Comparison of ENCODE assay signal across 19 mouse cellular contexts in the genomic region with DNA sequence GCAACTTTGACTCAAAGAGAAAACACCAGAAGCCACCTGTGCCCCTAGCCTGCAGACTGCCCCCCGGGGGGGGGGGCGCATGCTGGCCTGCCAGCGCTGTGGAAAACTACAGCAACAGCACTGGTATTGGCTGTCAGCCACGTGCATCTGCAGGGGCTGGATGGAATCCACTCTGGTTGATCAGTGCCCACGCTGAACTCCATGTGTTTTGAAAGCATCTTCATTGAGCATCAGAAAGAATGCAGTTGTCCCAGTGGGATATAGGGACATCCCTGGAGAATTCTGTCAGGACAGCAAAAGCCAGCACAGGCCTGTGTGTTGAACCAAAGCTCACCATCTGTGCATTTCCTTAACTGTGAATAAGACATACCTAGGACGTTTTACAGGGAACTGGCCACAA. TPM values are rescaled to one million over a fixed set of nuclear protein-coding genes. Genes with fewer than 3 reads are reported as not detected.
DNase-seq lines count a peak whose midpoint lies in the region; ATAC-seq and TF ChIP-seq lines count a peak whose summit lies in the region.
"Had no signal": no experiment of that assay in that cellular context is flagged by ENCODE, and none has a peak within 500 bp of the region (broad histone marks: within the 10 kb centered on the region; RNA-seq: fewer than 3 reads in every experiment).

No protein-coding gene starts in this region.

- H3K4me1 ChIP-seq in forebrain, postnatal 0 days (ENCODE audit: insufficient read depth) = no peaks in the 10 kb centered on the region
- no peaks in the 10 kb centered on the region for H3K4me1 ChIP-seq in forebrain, embryonic 16.5 days (replicated peaks; ENCODE audit: control insufficient read depth, insufficient read depth, low read length)
- H3K4me1 ChIP-seq in midbrain, postnatal 0 days (ENCODE audit: insufficient read depth, low read length) = no peaks in the 10 kb centered on the region
- peaks cover 6% of the 10 kb centered on the region for H3K4me1 ChIP-seq in midbrain, embryonic 13.5 days (replicated peaks)
- no peaks in the 10 kb centered on the region for H3K4me1 ChIP-seq in lung, postnatal 0 days (ENCODE audit: insufficient read depth, low read depth, low read length)
- no peaks in the 10 kb centered on the region for H3K4me1 ChIP-seq in intestine, embryonic 16.5 days (ENCODE audit: control insufficient read depth, insufficient read depth, low read length)
- H3K4me1 ChIP-seq: megakaryocyte, embryonic 14.5 days had no signal

- H3K4me2 ChIP-seq in forebrain, postnatal 0 days (ENCODE audit: low read depth) = no peak overlapping the region
- no peak overlapping the region for H3K4me2 ChIP-seq in forebrain, embryonic 16.5 days (ENCODE audit: low read length)
- H3K4me2 ChIP-seq in midbrain, postnatal 0 days (ENCODE audit: low read depth, low read length, poor library complexity, severe bottlenecking) = no peak overlapping the region
- H3K4me2 ChIP-seq in midbrain, embryonic 13.5 days (replicated peaks) = no peak overlapping the region
- H3K4me2 ChIP-seq in lung, postnatal 0 days (replicated peaks; ENCODE audit: low read depth, low read length) = no peak overlapping the region
- no peak overlapping the region for H3K4me2 ChIP-seq in intestine, embryonic 16.5 days (ENCODE audit: low read depth, low read length)
- H3K4me2 ChIP-seq: lung, embryonic 15.5 days had no signal

- no peak for TF ChIP-seq CTCF in forebrain, postnatal 0 days (IDR thresholded peaks at IDR 0.05; ENCODE audit: low read depth)
- TF ChIP-seq CTCF in midbrain, postnatal 0 days (IDR thresholded peaks at IDR 0.05) = no peak
- no peak for TF ChIP-seq CTCF in lung, postnatal 0 days (IDR thresholded peaks at IDR 0.05)

- H3K27ac ChIP-seq in forebrain, postnatal 0 days (ENCODE audit: low read depth, low read length) = no peak overlapping the region
- H3K27ac ChIP-seq in forebrain, embryonic 16.5 days (ENCODE audit: low read length) = no peak overlapping the region
- no peak overlapping the region for H3K27ac ChIP-seq in midbrain, postnatal 0 days (ENCODE audit: low read depth, low read length)
- no peak overlapping the region for H3K27ac ChIP-seq in midbrain, embryonic 13.5 days
- H3K27ac ChIP-seq in lung, postnatal 0 days (ENCODE audit: low read length) = no peak overlapping the region
- H3K27ac ChIP-seq in intestine, embryonic 16.5 days (ENCODE audit: low read length) = no peak overlapping the region
- H3K27ac ChIP-seq: lung, embryonic 15.5 days had no signal

- H3K36me3 ChIP-seq in forebrain, postnatal 0 days (ENCODE audit: insufficient read depth) = no peaks in the 10 kb centered on the region
- H3K36me3 ChIP-seq in forebrain, embryonic 16.5 days (ENCODE audit: control insufficient read depth, insufficient read depth) = no peaks in the 10 kb centered on the region
- no peaks in the 10 kb centered on the region for H3K36me3 ChIP-seq in midbrain, postnatal 0 days (ENCODE audit: insufficient read depth, low read length)
- H3K36me3 ChIP-seq in midbrain, embryonic 13.5 days = no peaks in the 10 kb centered on the region
- no peaks in the 10 kb centered on the region for H3K36me3 ChIP-seq in lung, postnatal 0 days (ENCODE audit: insufficient read depth, low read length)
- no peaks in the 10 kb centered on the region for H3K36me3 ChIP-seq in intestine, embryonic 16.5 days (ENCODE audit: control insufficient read depth, insufficient read depth, low read length)
- H3K36me3 ChIP-seq: lung, embryonic 15.5 days had no signal

- no peak overlapping the region for H3K4me3 ChIP-seq in forebrain, postnatal 0 days (ENCODE audit: low read depth, low read length)
- H3K4me3 ChIP-seq in forebrain, embryonic 16.5 days (replicated peaks; ENCODE audit: low read length) = no peak overlapping the region
- H3K4me3 ChIP-seq in midbrain, postnatal 0 days (ENCODE audit: low read depth, low read length) = no peak overlapping the region
- no peak overlapping the region for H3K4me3 ChIP-seq in midbrain, embryonic 13.5 days (replicated peaks)
- H3K4me3 ChIP-seq in lung, postnatal 0 days (ENCODE audit: low read depth, low read length) = no peak overlapping the region
- H3K4me3 ChIP-seq in intestine, embryonic 16.5 days (ENCODE audit: low read length) = no peak overlapping the region
- H3K4me3 ChIP-seq: lung, embryonic 15.5 days; megakaryocyte, embryonic 14.5 days had no signal

- H3K9ac ChIP-seq in forebrain, postnatal 0 days = no peak overlapping the region
- H3K9ac ChIP-seq in forebrain, embryonic 16.5 days (replicated peaks; ENCODE audit: low read depth, low read length) = no peak overlapping the region
- H3K9ac ChIP-seq in midbrain, postnatal 0 days (replicated peaks; ENCODE audit: low read length, poor library complexity, severe bottlenecking) = no peak overlapping the region
- no peak overlapping the region for H3K9ac ChIP-seq in midbrain, embryonic 13.5 days (replicated peaks)
- H3K9ac ChIP-seq in lung, postnatal 0 days (replicated peaks; ENCODE audit: low read depth) = no peak overlapping the region
- H3K9ac ChIP-seq in intestine, embryonic 16.5 days (ENCODE audit: low read depth, low read length) = no peak overlapping the region
- H3K9ac ChIP-seq: lung, embryonic 15.5 days had no signal

- intact Hi-C loops in left cerebral cortex, postnatal 4 days (cut with DNase I) = no loop called here

- DNase-seq in forebrain, postnatal 0 days = peak; percentile 41
- peak; percentile 51 for DNase-seq in midbrain, postnatal 0 days (ENCODE audit: low spot score)
- peak; percentile 64 for DNase-seq in left cerebral cortex, postnatal 4 days
- DNase-seq in gastrocnemius, postnatal 10 days = no peak
- DNase-seq in lung, postnatal 0 days (ENCODE audit: low spot score) = no peak
- DNase-seq: adrenal gland, postnatal 25 days; heart, adult 18-20 months; thymus, postnatal 4 days had no signal

- TF ChIP-seq EP300 in lung, postnatal 0 days (IDR thresholded peaks at IDR 0.05) = no peak

- no peak for ATAC-seq in forebrain, postnatal 0 days
- ATAC-seq in forebrain, embryonic 16.5 days = no peak
- ATAC-seq in midbrain, postnatal 0 days (ENCODE audit: low FRiP score) = no peak
- ATAC-seq in midbrain, embryonic 13.5 days = no peak
- no peak for ATAC-seq in lung, postnatal 0 days
- ATAC-seq in intestine, embryonic 16.5 days = no peak

- 41% methylated on average over 6 of the region's 6 CpGs for WGBS in forebrain, postnatal 0 days
- 34% methylated on average over 6 of the region's 6 CpGs for WGBS in forebrain, embryonic 16.5 days
- 35% methylated on average over 5 of the region's 6 CpGs for WGBS in midbrain, postnatal 0 days
- WGBS in midbrain, embryonic 13.5 days = 58% methylated on average over 6 of the region's 6 CpGs
- WGBS in lung, postnatal 0 days = 58% methylated on average over 6 of the region's 6 CpGs
- 46% methylated on average over 6 of the region's 6 CpGs for WGBS in intestine, embryonic 16.5 days

- H3K9me3 ChIP-seq in forebrain, postnatal 0 days (ENCODE audit: low read length) = no peaks in the 10 kb centered on the region
- no peaks in the 10 kb centered on the region for H3K9me3 ChIP-seq in forebrain, embryonic 16.5 days (ENCODE audit: control insufficient read depth, low read length)
- H3K9me3 ChIP-seq in midbrain, postnatal 0 days (ENCODE audit: low read length) = no peaks in the 10 kb centered on the region
- H3K9me3 ChIP-seq in midbrain, embryonic 13.5 days = no peaks in the 10 kb centered on the region
- H3K9me3 ChIP-seq in lung, postnatal 0 days (ENCODE audit: low read length) = no peaks in the 10 kb centered on the region
- no peaks in the 10 kb centered on the region for H3K9me3 ChIP-seq in intestine, embryonic 16.5 days (ENCODE audit: control insufficient read depth, low read length)
- H3K9me3 ChIP-seq: lung, embryonic 15.5 days; megakaryocyte, embryonic 14.5 days had no signal

- no peaks in the 10 kb centered on the region for H3K27me3 ChIP-seq in forebrain, postnatal 0 days (ENCODE audit: insufficient read depth, low read length)
- H3K27me3 ChIP-seq in forebrain, embryonic 16.5 days (replicated peaks; ENCODE audit: control insufficient read depth, insufficient read depth, low read length) = no peaks in the 10 kb centered on the region
- H3K27me3 ChIP-seq in midbrain, postnatal 0 days (ENCODE audit: insufficient read depth, low read length) = no peaks in the 10 kb centered on the region
- no peaks in the 10 kb centered on the region for H3K27me3 ChIP-seq in midbrain, embryonic 13.5 days
- no peaks in the 10 kb centered on the region for H3K27me3 ChIP-seq in lung, postnatal 0 days (replicated peaks; ENCODE audit: insufficient read depth, low read length)
- H3K27me3 ChIP-seq in intestine, embryonic 16.5 days (replicated peaks; ENCODE audit: control insufficient read depth, insufficient read depth, low read length) = no peaks in the 10 kb centered on the region
- H3K27me3 ChIP-seq: lung, embryonic 15.5 days had no signal

RNA-seq across cellular contexts. Expression of gene Angpt4, which starts 20.0 kb away (rescaled TPM):
- total RNA-seq in forebrain, postnatal 0 days (2014; rRNA removed) = 0.08 and 0.43 TPM in 2 replicates
- 0.06 and 0.19 TPM in 2 replicates for polyA plus RNA-seq in forebrain, postnatal 0 days (2015; fragmentation: Nextera tagmentation; extraction: Ambion mirVana)
- 0.10 and 0.14 TPM in 2 replicates for polyA plus RNA-seq in forebrain, embryonic 16.5 days (2015; fragmentation: Nextera tagmentation; extraction: Ambion mirVana)
- total RNA-seq in midbrain, postnatal 0 days (2014; rRNA removed) = 0.24 and 0.38 TPM in 2 replicates
- polyA plus RNA-seq in midbrain, postnatal 0 days (2015; fragmentation: Nextera tagmentation; extraction: Ambion mirVana) = 0.09 and 0.25 TPM in 2 replicates
- 0.10 and 0.11 TPM in 2 replicates for polyA plus RNA-seq in midbrain, embryonic 13.5 days (2015; fragmentation: Nextera tagmentation; extraction: Ambion mirVana)
- total RNA-seq in left cerebral cortex, postnatal 4 days (2021) = not detected
- total RNA-seq in gastrocnemius, postnatal 10 days (2021) = under 1 TPM; 0.26 to 0.47 TPM
- polyA plus RNA-seq in lung, postnatal 0 days (2015; fragmentation: Nextera tagmentation; extraction: Ambion mirVana) = 0.11 and 0.13 TPM in 2 replicates
- 0.89 and 1.0 TPM in 2 replicates for polyA plus RNA-seq in intestine, embryonic 16.5 days (2015; fragmentation: Nextera tagmentation; extraction: Ambion mirVana)
- total RNA-seq: adrenal gland, postnatal 25 days; neutrophil, adult 5-6 weeks had no signal

RNA-seq across cellular contexts. Expression of gene Rspo4, which starts 48.3 kb away (rescaled TPM):
- total RNA-seq in forebrain, postnatal 0 days (2014; rRNA removed) = 0.08 and 0.10 TPM in 2 replicates
- polyA plus RNA-seq in forebrain, postnatal 0 days (2015; fragmentation: Nextera tagmentation; extraction: Ambion mirVana) = 0.38 and 0.90 TPM in 2 replicates
- 0.10 and 0.11 TPM in 2 replicates for polyA plus RNA-seq in forebrain, embryonic 16.5 days (2015; fragmentation: Nextera tagmentation; extraction: Ambion mirVana)
- 0.33 TPM in 1 of 2 replicates, not detected in the other for total RNA-seq in midbrain, postnatal 0 days (2014; rRNA removed)
- polyA plus RNA-seq in midbrain, postnatal 0 days (2015; fragmentation: Nextera tagmentation; extraction: Ambion mirVana) = 0.44 and 0.55 TPM in 2 replicates
- polyA plus RNA-seq in midbrain, embryonic 13.5 days (2015; fragmentation: Nextera tagmentation; extraction: Ambion mirVana) = 0.07 and 0.08 TPM in 2 replicates
- total RNA-seq in left cerebral cortex, postnatal 4 days (2021) = not detected
- not detected for total RNA-seq in gastrocnemius, postnatal 10 days (2021)
- polyA plus RNA-seq in lung, postnatal 0 days (2015; fragmentation: Nextera tagmentation; extraction: Ambion mirVana) = 1.7 and 2.6 TPM in 2 replicates
- 0.05 TPM in 1 of 2 replicates, not detected in the other for polyA plus RNA-seq in intestine, embryonic 16.5 days (2015; fragmentation: Nextera tagmentation; extraction: Ambion mirVana)
- total RNA-seq: heart, adult 18-20 months; liver, adult 2 months; neutrophil, adult 5-6 weeks had no signal
- polyA plus RNA-seq: C2C12; heart, embryonic 16.5 days; kidney, embryonic 14.5 days; liver, adult 2 months; stomach, embryonic 14.5 days had no signal

Comparison
In these comparisons a context has a peak if more than half of its experiments do, and no peak if none do; other contexts are left out.
1. DNase-seq: peak in forebrain, postnatal 0 days (single experiment), midbrain, postnatal 0 days (single experiment) and left cerebral cortex, postnatal 4 days (single experiment); none in gastrocnemius, postnatal 10 days (single experiment) and lung, postnatal 0 days (single experiment).